ENCODE assay signal across 19 mouse cellular contexts in genomic region chr2:68243879-68244553, GRCm38 (mm10).
A peak's percentile ranks its signal among the peaks of the same experiment; 100 is the strongest.
DNase-seq lines count a peak whose midpoint lies in the region; ATAC-seq and TF ChIP-seq lines count a peak whose summit lies in the region.
"Had no signal": no experiment of that assay in that cellular context is flagged by ENCODE, and none has a peak within 500 bp of the region (broad histone marks: within the 10 kb centered on the region; RNA-seq: fewer than 3 reads in every experiment).

No protein-coding gene starts in this region.

- intact Hi-C loops in heart, postnatal 25 days (cut with DNase I), result no loop called here

- no peak overlapping the region for H3K27ac ChIP-seq in forebrain, embryonic 10.5 days
- no peak overlapping the region for H3K27ac ChIP-seq in forebrain, postnatal 0 days (ENCODE audit: low read depth, low read length)
- H3K27ac ChIP-seq in heart, embryonic 16.5 days (ENCODE audit: low read length), result peak overlapping the region; percentile 48
- no peak overlapping the region for H3K27ac ChIP-seq in midbrain, embryonic 11.5 days (ENCODE audit: low read depth, low read length)
- H3K27ac ChIP-seq in midbrain, postnatal 0 days (ENCODE audit: low read depth, low read length), result no peak overlapping the region
- H3K27ac ChIP-seq: forebrain, embryonic 13.5 days; hindbrain, embryonic 13.5 days; liver, embryonic 13.5 days; midbrain, embryonic 12.5 days had no signal

- H3K36me3 ChIP-seq in forebrain, embryonic 10.5 days (replicated peaks), result peaks cover 22% of the 10 kb centered on the region
- no peaks in the 10 kb centered on the region for H3K36me3 ChIP-seq in forebrain, postnatal 0 days (ENCODE audit: insufficient read depth)
- peaks cover 14% of the 10 kb centered on the region for H3K36me3 ChIP-seq in heart, embryonic 16.5 days (ENCODE audit: control insufficient read depth, insufficient read depth)
- no peaks in the 10 kb centered on the region for H3K36me3 ChIP-seq in midbrain, embryonic 11.5 days (ENCODE audit: control insufficient read depth, insufficient read depth, low read length)
- H3K36me3 ChIP-seq in midbrain, postnatal 0 days (ENCODE audit: insufficient read depth, low read length), result no peaks in the 10 kb centered on the region
- H3K36me3 ChIP-seq: hindbrain, embryonic 13.5 days; liver, embryonic 13.5 days had no signal

- ATAC-seq in forebrain, postnatal 0 days, result no peak
- peak; percentile 54 for ATAC-seq in heart, embryonic 16.5 days (replicated peaks; ENCODE audit: extremely low read depth, insufficient read depth, low FRiP score)
- no peak for ATAC-seq in midbrain, embryonic 11.5 days (ENCODE audit: low FRiP score)
- ATAC-seq in midbrain, postnatal 0 days (ENCODE audit: low FRiP score), result no peak
- ATAC-seq: forebrain, embryonic 13.5 days had no signal

- WGBS in forebrain, embryonic 10.5 days, result 81% methylated on average over 12 of the region's 12 CpGs
- WGBS in forebrain, postnatal 0 days, result 80% methylated on average over 12 of the region's 12 CpGs
- 42% methylated on average over 12 of the region's 12 CpGs for WGBS in heart, embryonic 16.5 days
- 81% methylated on average over 12 of the region's 12 CpGs for WGBS in midbrain, embryonic 11.5 days
- 72% methylated on average over 12 of the region's 12 CpGs for WGBS in midbrain, postnatal 0 days

- DNase-seq in forebrain, embryonic 10.5 days (ENCODE audit: extremely low spot score, low spot score), result peak; percentile 2
- DNase-seq in forebrain, postnatal 0 days, result no peak
- DNase-seq in heart, postnatal 25 days (ENCODE audit: low spot score), result no peak
- peak; percentile 69 for DNase-seq in midbrain, embryonic 11.5 days (ENCODE audit: low spot score, missing footprints)
- DNase-seq in midbrain, postnatal 0 days (ENCODE audit: low spot score), result no peak
- DNase-seq in right cerebral cortex, postnatal 10 days (ENCODE audit: low spot score in 2 of 2), result no peak
- DNase-seq: adrenal gland, postnatal 14 days; cerebellum, adult 8-10 months; cerebellum, postnatal 36 days; heart, postnatal 10 days; kidney, adult 11 months; kidney, postnatal 10 days; liver, embryonic 13.5 days; right cerebral cortex, postnatal 14 days had no signal

- H3K4me1 ChIP-seq in forebrain, embryonic 10.5 days, result peaks cover 15% of the 10 kb centered on the region
- H3K4me1 ChIP-seq in forebrain, postnatal 0 days (ENCODE audit: insufficient read depth), result no peaks in the 10 kb centered on the region
- H3K4me1 ChIP-seq in heart, embryonic 16.5 days (ENCODE audit: control insufficient read depth, insufficient read depth, low read length), result peaks cover 8% of the 10 kb centered on the region
- H3K4me1 ChIP-seq in midbrain, embryonic 11.5 days (ENCODE audit: control insufficient read depth, insufficient read depth, low read length), result no peaks in the 10 kb centered on the region
- no peaks in the 10 kb centered on the region for H3K4me1 ChIP-seq in midbrain, postnatal 0 days (ENCODE audit: insufficient read depth, low read length)
- H3K4me1 ChIP-seq: hindbrain, embryonic 13.5 days; liver, embryonic 13.5 days; midbrain, embryonic 12.5 days had no signal

- no peak overlapping the region for H3K4me2 ChIP-seq in forebrain, postnatal 0 days (ENCODE audit: low read depth)
- no peak overlapping the region for H3K4me2 ChIP-seq in heart, embryonic 16.5 days (ENCODE audit: low read depth, low read length)
- H3K4me2 ChIP-seq in midbrain, embryonic 11.5 days, result no peak overlapping the region
- H3K4me2 ChIP-seq in midbrain, postnatal 0 days (ENCODE audit: low read depth, low read length, poor library complexity, severe bottlenecking), result no peak overlapping the region
- H3K4me2 ChIP-seq: forebrain, embryonic 13.5 days; hindbrain, embryonic 13.5 days; liver, embryonic 13.5 days; midbrain, embryonic 12.5 days had no signal

- H3K9ac ChIP-seq in forebrain, postnatal 0 days, result no peak overlapping the region
- H3K9ac ChIP-seq in heart, embryonic 16.5 days (ENCODE audit: low read length), result no peak overlapping the region
- no peak overlapping the region for H3K9ac ChIP-seq in midbrain, embryonic 11.5 days (ENCODE audit: low read length)
- H3K9ac ChIP-seq in midbrain, postnatal 0 days (replicated peaks; ENCODE audit: low read length, poor library complexity, severe bottlenecking), result no peak overlapping the region
- H3K9ac ChIP-seq: forebrain, embryonic 13.5 days; hindbrain, embryonic 13.5 days; liver, embryonic 13.5 days; midbrain, embryonic 12.5 days had no signal

- H3K4me3 ChIP-seq in forebrain, embryonic 10.5 days, result no peak overlapping the region
- H3K4me3 ChIP-seq in forebrain, postnatal 0 days (ENCODE audit: low read depth, low read length), result no peak overlapping the region
- no peak overlapping the region for H3K4me3 ChIP-seq in heart, embryonic 16.5 days (ENCODE audit: low read length)
- H3K4me3 ChIP-seq in midbrain, embryonic 11.5 days (ENCODE audit: low read depth, low read length), result no peak overlapping the region
- H3K4me3 ChIP-seq in midbrain, postnatal 0 days (ENCODE audit: low read depth, low read length), result no peak overlapping the region
- H3K4me3 ChIP-seq: erythroblast, embryonic 14.5 days; forebrain, embryonic 13.5 days; hindbrain, embryonic 13.5 days; liver, embryonic 13.5 days; midbrain, embryonic 12.5 days had no signal

- H3K9me3 ChIP-seq in forebrain, embryonic 10.5 days, result no peaks in the 10 kb centered on the region
- H3K9me3 ChIP-seq in forebrain, postnatal 0 days (ENCODE audit: low read length), result no peaks in the 10 kb centered on the region
- H3K9me3 ChIP-seq in heart, embryonic 16.5 days (replicated peaks; ENCODE audit: control insufficient read depth, low read length), result no peaks in the 10 kb centered on the region
- H3K9me3 ChIP-seq in midbrain, embryonic 11.5 days (ENCODE audit: control insufficient read depth, low read length), result no peaks in the 10 kb centered on the region
- H3K9me3 ChIP-seq in midbrain, postnatal 0 days (ENCODE audit: low read length), result no peaks in the 10 kb centered on the region
- H3K9me3 ChIP-seq: forebrain, embryonic 13.5 days; hindbrain, embryonic 13.5 days; liver, embryonic 13.5 days; midbrain, embryonic 12.5 days had no signal

- no peak for TF ChIP-seq CTCF in forebrain, postnatal 0 days (IDR thresholded peaks at IDR 0.05; ENCODE audit: low read depth)
- no peak for TF ChIP-seq CTCF in midbrain, postnatal 0 days (IDR thresholded peaks at IDR 0.05)

- H3K27me3 ChIP-seq in forebrain, embryonic 10.5 days (ENCODE audit: poor library complexity, severe bottlenecking), result no peaks in the 10 kb centered on the region
- no peaks in the 10 kb centered on the region for H3K27me3 ChIP-seq in forebrain, postnatal 0 days (ENCODE audit: insufficient read depth, low read length)
- no peaks in the 10 kb centered on the region for H3K27me3 ChIP-seq in heart, embryonic 16.5 days (ENCODE audit: control insufficient read depth, insufficient read depth, low read length)
- no peaks in the 10 kb centered on the region for H3K27me3 ChIP-seq in midbrain, embryonic 11.5 days (ENCODE audit: control insufficient read depth, insufficient read depth, low read length)
- H3K27me3 ChIP-seq in midbrain, postnatal 0 days (ENCODE audit: insufficient read depth, low read length), result no peaks in the 10 kb centered on the region
- H3K27me3 ChIP-seq: forebrain, embryonic 13.5 days; hindbrain, embryonic 13.5 days; liver, embryonic 13.5 days; midbrain, embryonic 12.5 days had no signal

Comparison
In these comparisons a context has a peak if more than half of its experiments do, and no peak if none do; other contexts are left out.
1. DNase-seq: peak in forebrain, embryonic 10.5 days (single experiment) and midbrain, embryonic 11.5 days (single experiment); none in forebrain, postnatal 0 days (single experiment), heart, postnatal 25 days (single experiment), midbrain, postnatal 0 days (single experiment) and right cerebral cortex, postnatal 10 days (0 of 2).